Mouse (Mus musculus) midbrain, embryonic 14.5 days (tissue): Measurements from ENCODE around the gene Tmod4. TPM values are rescaled to one million over a fixed set of nuclear protein-coding genes. Genes with fewer than 3 reads are reported as not detected.
A peak's percentile ranks its signal among the peaks of the same experiment; 100 is the strongest.

Experiments
- ATAC-seq: fragments of 200-750 bp; cut with Nextera tagmentation; 2 replicates; pipeline ENCODE4 v1.8.0; 2017; ENCODE audit warnings: moderate number of reproducible peaks, moderate library complexity; ENCODE audit not compliant: low FRiP score, low TSS enrichment
- DNase-seq: peaks from one replicate; pipeline ENCODE4 v3.0.0-alpha.2; 2015
- H3K27ac ChIP-seq: fragments of 300-500 bp; sonication (generic); replicated peaks from 2 replicates; pipeline ENCODE4 v1.5.1; 2014; ENCODE audit warnings: mild to moderate bottlenecking, low read depth, low read length, moderate library complexity
- H3K27me3 ChIP-seq: fragments of 300-500 bp; sonication (generic); 2 replicates; pipeline ENCODE4 v1.6.1; 2014; ENCODE audit warnings: low read length, control low read depth, mixed read lengths; ENCODE audit not compliant: control insufficient read depth, insufficient read depth
- H3K36me3 ChIP-seq: fragments of 300-500 bp; sonication (generic); 2 replicates; pipeline ENCODE4 v1.6.1; 2014; ENCODE audit warnings: low read length, control low read depth; ENCODE audit not compliant: control insufficient read depth, insufficient read depth
- H3K4me1 ChIP-seq: fragments of 300-500 bp; sonication (generic); 2 replicates; pipeline ENCODE4 v1.6.1; 2014; ENCODE audit warnings: mild to moderate bottlenecking, antibody characterized with exemption, low read length, control low read depth; ENCODE audit not compliant: control insufficient read depth, insufficient read depth
- H3K4me2 ChIP-seq: fragments of 300-500 bp; sonication (generic); 2 replicates; pipeline ENCODE4 v1.6.1; 2014; ENCODE audit warnings: mild to moderate bottlenecking, low read length, moderate library complexity
- H3K4me3 ChIP-seq: fragments of 300-500 bp; sonication (generic); replicated peaks from 2 replicates; pipeline ENCODE4 v1.5.1; 2014; ENCODE audit warnings: low read depth, low read length
- H3K9ac ChIP-seq: fragments of 300-500 bp; sonication (generic); replicated peaks from 2 replicates; pipeline ENCODE4 v1.6.1; 2014; ENCODE audit warnings: mild to moderate bottlenecking, low read length, moderate library complexity
- H3K9me3 ChIP-seq: fragments of 300-500 bp; sonication (generic); 2 replicates; pipeline ENCODE4 v1.6.1; 2016; ENCODE audit warnings: low read length, control low read depth, mixed read lengths; ENCODE audit not compliant: control insufficient read depth
- WGBS: fragments of 180-500 bp; shearing (Covaris S2); extraction: QIAGEN DNeasy Blood & Tissue Kit; methylation state at CpG from one replicate; pipeline ENCODE4 v1.1.7; 2014; 5-methylcytosine and 5-hydroxymethylcytosine counted together
- polyA plus RNA-seq: library from polyadenylated mRNA; unstranded; fragments of >200 nt; fragmentation: Nextera tagmentation; extraction: Ambion mirVana; gene quantifications from 2 replicates; pipeline ENCODE4 v1.2.1, GENCODE M21; 2014

Tmod4 gene
- polyA plus RNA-seq, 1 experiment from 2014 or later = 0.49 TPM

- Histone ChIP-seq H3K4me3 (no peak overlapping the region), H3K9me3 (no peaks in the 10 kb centered on the region), H3K36me3 (peaks cover 24% of the 10 kb centered on the region), H3K9ac (no peak overlapping the region), H3K4me1 (no peaks in the 10 kb centered on the region), H3K27me3 (no peaks in the 10 kb centered on the region), H3K4me2 (no peak overlapping the region), H3K27ac (no peak overlapping the region)
- DNase-seq (no peak), ATAC-seq (no peak)
- 97% methylated on average over 9 of the region's 9 CpGs for WGBS
Measured at GRCm38 (mm10) chr3:95141474-95141873, 17.2 kb downstream of the Tmod4 start.

GRCm38 (mm10) chr3:95141952-95142616 is 17.8 kb downstream of the Tmod4 start, which contains the start of gene Tnfaip8l2:
Gene Tnfaip8l2, minus strand, starts transcription at chr3:95142360.
- Histone ChIP-seq H3K9me3 (no peaks in the 10 kb centered on the region), H3K9ac (no peak within 1 kb of the TSS), H3K4me3 (no peak within 1 kb of the TSS), H3K4me2 (no peak within 1 kb of the TSS), H3K27me3 (no peaks in the 10 kb centered on the region), H3K27ac (no peak within 1 kb of the TSS), H3K4me1 (no peaks in the 10 kb centered on the region), H3K36me3 (peaks cover 24% of the 10 kb centered on the region)
- ATAC-seq = no peak
- WGBS = 85% methylated on average over 10 of the region's 10 CpGs
- DNase-seq = no peak

GRCm38 (mm10) chr3:95142617-95143011 is 18.3 kb downstream of the Tmod4 start:
- no peak overlapping the region for H3K27ac ChIP-seq
- H3K27me3 ChIP-seq = no peaks in the 10 kb centered on the region
- WGBS = 12% methylated on average over 5 of the region's 5 CpGs
- DNase-seq = peak; percentile 90
- H3K9me3 ChIP-seq = no peaks in the 10 kb centered on the region
- peak; percentile 76 for ATAC-seq
- H3K9ac ChIP-seq = no peak overlapping the region
- H3K4me2 ChIP-seq = no peak overlapping the region
- H3K4me1 ChIP-seq = no peaks in the 10 kb centered on the region
- H3K36me3 ChIP-seq = peaks cover 24% of the 10 kb centered on the region
- no peak overlapping the region for H3K4me3 ChIP-seq

GRCm38 (mm10) chr3:95147924-95148323 is 23.6 kb downstream of the Tmod4 start:
- no peak for ATAC-seq
- Histone ChIP-seq H3K27me3 (no peaks in the 10 kb centered on the region), H3K4me2 (no peak overlapping the region), H3K4me3 (no peak overlapping the region), H3K9me3 (no peaks in the 10 kb centered on the region), H3K4me1 (no peaks in the 10 kb centered on the region), H3K36me3 (no peaks in the 10 kb centered on the region), H3K27ac (no peak overlapping the region), H3K9ac (no peak overlapping the region)
- DNase-seq = no peak
- WGBS = 54% methylated on average over 3 of the region's 3 CpGs

GRCm38 (mm10) chr3:95153874-95154273 is 29.6 kb downstream of the Tmod4 start:
- ATAC-seq = no peak

GRCm38 (mm10) chr3:95159511-95159986 is 35.3 kb downstream of the Tmod4 start:
- H3K36me3 ChIP-seq = peaks cover 7% of the 10 kb centered on the region
- H3K9me3 ChIP-seq = no peaks in the 10 kb centered on the region
- no peak for ATAC-seq
- H3K4me1 ChIP-seq = peaks cover 29% of the 10 kb centered on the region
- peak overlapping the region; percentile 41 for H3K9ac ChIP-seq
- 14% methylated on average over 8 of the region's 8 CpGs for WGBS
- peak overlapping the region; percentile 98 for H3K4me3 ChIP-seq
- peak overlapping the region; percentile 78 for H3K4me2 ChIP-seq
- H3K27ac ChIP-seq = peak overlapping the region; percentile 87; the same call in 1 of the 2 replicates
- no peaks in the 10 kb centered on the region for H3K27me3 ChIP-seq
- DNase-seq = no peak

More at GRCm38 (mm10) chr3:95153874-95154273, 29.6 kb downstream of the Tmod4 start:
- H3K9me3 ChIP-seq = no peaks in the 10 kb centered on the region
- peak; percentile 22 for DNase-seq
- H3K9ac ChIP-seq = no peak overlapping the region
- H3K27me3 ChIP-seq = no peaks in the 10 kb centered on the region
- no peak overlapping the region for H3K27ac ChIP-seq
- H3K4me1 ChIP-seq = no peaks in the 10 kb centered on the region
- 53% methylated on average over 4 of the region's 4 CpGs for WGBS
- no peaks in the 10 kb centered on the region for H3K36me3 ChIP-seq
- no peak overlapping the region for H3K4me3 ChIP-seq
- H3K4me2 ChIP-seq = no peak overlapping the region

- Histone ChIP-seq H3K9me3 (no peaks in the 10 kb centered on the region), H3K36me3 (peaks cover 14% of the 10 kb centered on the region), H3K27me3 (no peaks in the 10 kb centered on the region), H3K4me1 (peaks cover 30% of the 10 kb centered on the region), H3K27ac (peak within 1 kb of the TSS; percentile 87), H3K4me3 (peak within 1 kb of the TSS; percentile 98), H3K9ac (peak within 1 kb of the TSS; percentile 93), H3K4me2 (peak within 1 kb of the TSS; percentile 78)
- ATAC-seq (peak; percentile 95), DNase-seq (peak; percentile 95)
- under 1% methylated on average over 66 of the region's 66 CpGs for WGBS
Measured at GRCm38 (mm10) chr3:95159987-95160963, 36.0 kb downstream of the Tmod4 start, which contains the start of gene Sema6c. Gene Sema6c, plus strand, starts transcription at chr3:95160457.

GRCm38 (mm10) chr3:95161041-95161551 is 36.8 kb downstream of the Tmod4 start:
- DNase-seq (peak; percentile 66), ATAC-seq (peak; percentile 31)
- H3K9ac ChIP-seq = peak overlapping the region; percentile 93
- peaks cover 21% of the 10 kb centered on the region for H3K36me3 ChIP-seq
- H3K4me2 ChIP-seq = peak overlapping the region; percentile 78
- no peaks in the 10 kb centered on the region for H3K27me3 ChIP-seq
- under 1% methylated on average over 30 of the region's 30 CpGs for WGBS
- H3K4me1 ChIP-seq = peaks cover 30% of the 10 kb centered on the region
- peak overlapping the region; percentile 98 for H3K4me3 ChIP-seq
- H3K9me3 ChIP-seq = no peaks in the 10 kb centered on the region
- peak overlapping the region; percentile 87 for H3K27ac ChIP-seq
